Mouse (Mus musculus) stomach, embryonic 14.5 days (tissue): ENCODE measurements around the gene Gm11444. TPM values are rescaled to one million over a fixed set of nuclear protein-coding genes. Genes with fewer than 3 reads are reported as not detected.

Experiments
- ATAC-seq: fragments of 200-750 bp; cut with Nextera tagmentation; 2 replicates; pipeline ENCODE4 v1.8.0; 2017; ENCODE audit warnings: low read depth, moderate TSS enrichment; ENCODE audit not compliant: insufficient number of reproducible peaks, insufficient read depth, low FRiP score
- H3K27ac ChIP-seq: fragments of 300-500 bp; sonication (generic); 2 replicates; pipeline ENCODE4 v1.5.1; 2014; ENCODE audit warnings: mild to moderate bottlenecking, low read length, moderate library complexity, mixed read lengths
- H3K27me3 ChIP-seq: fragments of 300-500 bp; sonication (generic); 2 replicates; pipeline ENCODE4 v1.6.1; 2014; ENCODE audit warnings: low read length, control low read depth, mixed read lengths; ENCODE audit not compliant: control insufficient read depth, insufficient read depth
- H3K36me3 ChIP-seq: fragments of 300-500 bp; sonication (generic); 2 replicates; pipeline ENCODE4 v1.6.1; 2014; ENCODE audit warnings: mild to moderate bottlenecking, control low read depth, low read length, moderate library complexity, mixed read lengths; ENCODE audit not compliant: control insufficient read depth, insufficient read depth
- H3K4me1 ChIP-seq: fragments of 300-500 bp; sonication (generic); 2 replicates; pipeline ENCODE4 v1.6.1; 2014; ENCODE audit warnings: low read length, control low read depth, mixed read lengths; ENCODE audit not compliant: control insufficient read depth, insufficient read depth
- H3K4me2 ChIP-seq: fragments of 300-500 bp; sonication (generic); replicated peaks from 2 replicates; pipeline ENCODE4 v1.6.1; 2014; ENCODE audit warnings: low read depth, low read length, control low read depth
- H3K4me3 ChIP-seq: fragments of 300-500 bp; sonication (generic); 2 replicates; pipeline ENCODE4 v1.5.1; 2014; ENCODE audit warnings: low read depth, low read length, control low read depth
- H3K9ac ChIP-seq: fragments of 300-500 bp; sonication (generic); replicated peaks from 2 replicates; pipeline ENCODE4 v1.6.1; 2014; ENCODE audit warnings: low read depth, mild to moderate bottlenecking, control low read depth, low read length, moderate library complexity, mixed read lengths
- H3K9me3 ChIP-seq: fragments of 300-500 bp; sonication (generic); 2 replicates; pipeline ENCODE4 v1.6.1; 2016; ENCODE audit warnings: low read depth, low read length, control low read depth; ENCODE audit not compliant: control insufficient read depth
- WGBS: fragments of 180-500 bp; shearing (Covaris S2); extraction: QIAGEN DNeasy Blood & Tissue Kit; methylation state at CpG from one replicate; pipeline ENCODE4 v1.1.7; 2014; 5-methylcytosine and 5-hydroxymethylcytosine counted together
- polyA plus RNA-seq: library from polyadenylated mRNA; unstranded; fragments of >200 nt; fragmentation: Nextera tagmentation; extraction: Ambion mirVana; gene quantifications from 2 replicates; pipeline ENCODE4 v1.2.1, GENCODE M21; 2014

Gm11444 gene
- not detected in 2 replicates for polyA plus RNA-seq

GRCm38 (mm10) chr11:85850233-85850632 is at the start of gene Gm11444:
TSS of gene Gm11444 (minus strand) at chr11:85850333.
- Histone ChIP-seq H3K9me3 (no peaks in the 10 kb centered on the region), H3K27ac (no peak within 1 kb of the TSS), H3K36me3 (no peaks in the 10 kb centered on the region), H3K27me3 (no peaks in the 10 kb centered on the region), H3K4me3 (no peak within 1 kb of the TSS), H3K4me1 (no peaks in the 10 kb centered on the region), H3K9ac (no peak within 1 kb of the TSS), H3K4me2 (no peak within 1 kb of the TSS)
- no peak for ATAC-seq
- WGBS = 87% methylated on average over 6 of the region's 6 CpGs

- no peaks in the 10 kb centered on the region for H3K36me3 ChIP-seq
- ATAC-seq = 0 out of 2 replicates have a peak, but pooled peaks have one; percentile 43
- no peak overlapping the region for H3K9ac ChIP-seq
- no peaks in the 10 kb centered on the region for H3K4me1 ChIP-seq
- WGBS = 38% methylated on average over 11 of the region's 13 CpGs
- H3K27ac ChIP-seq = no peak overlapping the region
- H3K4me3 ChIP-seq = no peak overlapping the region
- no peak overlapping the region for H3K4me2 ChIP-seq
- H3K9me3 ChIP-seq = no peaks in the 10 kb centered on the region
- peaks cover 61% of the 10 kb centered on the region for H3K27me3 ChIP-seq
These were observed 46.3 kb upstream of the Gm11444 start for GRCm38 (mm10) chr11:85896335-85896985.

GRCm38 (mm10) chr11:85894731-85895545 is 44.8 kb upstream of the Gm11444 start:
- no peaks in the 10 kb centered on the region for H3K36me3 ChIP-seq
- WGBS = 2% methylated on average over 43 of the region's 43 CpGs
- no peak overlapping the region for H3K27ac ChIP-seq
- ATAC-seq = 0 out of 2 replicates have a peak, but pooled peaks have one; percentile 54
- peak overlapping the region; percentile 41 for H3K4me2 ChIP-seq
- H3K9ac ChIP-seq = no peak overlapping the region
- H3K9me3 ChIP-seq = no peaks in the 10 kb centered on the region
- H3K27me3 ChIP-seq = peaks cover 60% of the 10 kb centered on the region
- H3K4me3 ChIP-seq = peak overlapping the region; percentile 19
- no peaks in the 10 kb centered on the region; the same call in 1 of the 2 replicates for H3K4me1 ChIP-seq

GRCm38 (mm10) chr11:85894136-85894530 is 44.0 kb upstream of the Gm11444 start:
- 8% methylated on average over 3 of the region's 3 CpGs for WGBS
- Histone ChIP-seq H3K4me3 (no peak overlapping the region), H3K4me1 (peaks cover 2% of the 10 kb centered on the region; the same call in 1 of the 2 replicates), H3K9ac (no peak overlapping the region), H3K9me3 (no peaks in the 10 kb centered on the region), H3K27ac (no peak overlapping the region), H3K27me3 (peaks cover 63% of the 10 kb centered on the region), H3K4me2 (no peak overlapping the region), H3K36me3 (no peaks in the 10 kb centered on the region)
- ATAC-seq = no peak

- Histone ChIP-seq H3K27me3 (peaks cover 66% of the 10 kb centered on the region), H3K4me2 (no peak overlapping the region), H3K9me3 (no peaks in the 10 kb centered on the region), H3K36me3 (no peaks in the 10 kb centered on the region), H3K4me3 (no peak overlapping the region), H3K4me1 (peaks cover 5% of the 10 kb centered on the region; the same call in 1 of the 2 replicates), H3K27ac (no peak overlapping the region), H3K9ac (no peak overlapping the region)
- no peak for ATAC-seq
- 3% methylated on average over 13 of the region's 13 CpGs for whole genome bisulfite sequencing
These were observed 43.4 kb upstream of the Gm11444 start for GRCm38 (mm10) chr11:85893400-85894135.

GRCm38 (mm10) chr11:85892771-85893170 is 42.6 kb upstream of the Gm11444 start:
- no peak overlapping the region for H3K4me2 ChIP-seq
- H3K9ac ChIP-seq = no peak overlapping the region
- H3K9me3 ChIP-seq = no peaks in the 10 kb centered on the region
- ATAC-seq = no peak
- H3K4me3 ChIP-seq = no peak overlapping the region
- H3K4me1 ChIP-seq = peaks cover 10% of the 10 kb centered on the region
- 3% methylated on average over 6 of the region's 6 CpGs for WGBS
- no peak overlapping the region for H3K27ac ChIP-seq
- H3K36me3 ChIP-seq = no peaks in the 10 kb centered on the region
- H3K27me3 ChIP-seq = peaks cover 63% of the 10 kb centered on the region

GRCm38 (mm10) chr11:85891692-85892040 is 41.5 kb upstream of the Gm11444 start:
- WGBS = 4% methylated on average over 2 of the region's 2 CpGs
- Histone ChIP-seq H3K9ac (no peak overlapping the region), H3K27ac (no peak overlapping the region), H3K4me1 (peaks cover 10% of the 10 kb centered on the region), H3K36me3 (no peaks in the 10 kb centered on the region), H3K4me3 (no peak overlapping the region), H3K9me3 (no peaks in the 10 kb centered on the region), H3K4me2 (no peak overlapping the region), H3K27me3 (peaks cover 56% of the 10 kb centered on the region)
- ATAC-seq = no peak

GRCm38 (mm10) chr11:85891010-85891691 is 41.0 kb upstream of the Gm11444 start:
- Histone ChIP-seq H3K9ac (no peak overlapping the region), H3K4me1 (peaks cover 10% of the 10 kb centered on the region), H3K27me3 (peaks cover 56% of the 10 kb centered on the region), H3K27ac (no peak overlapping the region), H3K4me3 (no peak overlapping the region), H3K36me3 (no peaks in the 10 kb centered on the region), H3K9me3 (no peaks in the 10 kb centered on the region), H3K4me2 (no peak overlapping the region)
- ATAC-seq = no peak
- 6% methylated on average over 13 of the region's 13 CpGs for WGBS
